Mouse (Mus musculus) gastrocnemius, postnatal 14 days (tissue): Measurements from ENCODE around the gene Zfp428. TPM values are rescaled to one million over a fixed set of nuclear protein-coding genes. Genes with fewer than 3 reads are reported as not detected.

Source experiments
- DNase-seq: peaks from one replicate; pipeline ENCODE4 v3.0.0; 2021; ENCODE audit warnings: mixed read lengths
- intact Hi-C: fragments of 180-260 bp; cut with DNase I; formaldehyde crosslinking; loops from one replicate; pipeline ENCODE4 v1.15.1; 2025; ENCODE audit warnings: low total_unique reads
- total RNA-seq, 2 experiments: library from RNA; stranded (reverse); gene quantifications; 2 replicates each; pipeline ENCODE4 v1.2.3; 2021

The Zfp428 gene
- total RNA-seq, 2 experiments from 2014 or later = 6.4 to 8.3 TPM

- intact Hi-C loops = no loop called here
- DNase-seq = no peak
Observed at GRCm38 (mm10) chr7:24538154-24538553, 31.3 kb downstream of the Zfp428 start.

GRCm38 (mm10) chr7:24538701-24539100 is 31.9 kb downstream of the Zfp428 start:
- no peak for DNase-seq
- intact Hi-C loops = no loop called here

DNA sequence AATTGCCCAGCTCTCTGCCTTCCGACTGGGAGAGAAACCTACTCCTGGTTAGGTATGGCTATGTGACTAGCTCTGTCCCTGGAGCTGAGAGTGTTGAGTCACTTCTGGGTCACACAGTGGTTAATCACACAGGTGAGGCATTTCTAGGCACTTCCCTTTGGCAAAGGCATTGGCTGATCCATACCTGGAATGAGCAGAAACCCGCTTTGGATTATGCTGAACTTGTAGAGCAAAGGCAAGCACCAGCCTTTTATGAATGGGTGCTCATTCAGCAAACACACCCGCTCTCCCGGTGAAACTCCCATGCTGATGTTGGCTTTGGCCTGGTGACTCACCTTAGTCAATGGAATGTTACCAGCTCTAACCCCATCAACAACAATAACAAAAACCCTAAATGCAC is 32.9 kb downstream of the Zfp428 start:
- DNase-seq = no peak
- intact Hi-C loops = no loop called here

GRCm38 (mm10) chr7:24544506-24544905 is 37.7 kb downstream of the Zfp428 start:
- DNase-seq = no peak
- intact Hi-C loops = no loop called here

DNA sequence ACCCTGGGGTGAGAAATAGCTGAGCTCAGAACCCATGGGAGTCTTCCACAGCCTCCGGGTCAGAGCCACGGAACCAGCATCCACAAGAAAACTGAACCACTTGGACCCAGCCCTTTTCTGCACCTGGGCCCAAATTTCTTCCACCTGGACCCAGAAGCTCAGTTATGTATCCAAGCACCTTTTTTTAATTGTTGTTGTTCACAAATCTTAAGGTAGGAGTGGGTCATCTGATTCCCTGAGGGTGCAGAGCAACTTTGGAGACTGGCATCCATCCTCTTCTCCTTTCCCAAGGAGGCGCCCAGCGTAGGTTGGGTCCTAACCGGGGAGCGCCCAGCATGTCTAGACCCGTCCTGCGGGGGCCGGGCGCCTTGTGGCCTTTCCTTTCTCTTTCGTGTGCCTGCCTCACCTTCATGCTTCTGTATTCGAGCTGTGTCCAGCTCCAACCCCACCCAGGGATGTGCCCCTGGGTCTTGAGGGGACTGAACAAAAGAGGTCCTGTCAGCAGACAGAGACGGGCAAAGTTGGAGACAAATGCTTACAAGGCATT is 39.3 kb downstream of the Zfp428 start, which contains the start of the genes Pinlyp and Xrcc1:
Pinlyp (minus strand) TSS at position 51 of the 547 bp plus-strand sequence.
Xrcc1 (plus strand) TSS at position 222 of the 547 bp plus-strand sequence.
- DNase-seq = no peak
- intact Hi-C loops = no loop called here

GRCm38 (mm10) chr7:24546634-24547389 is 40.0 kb downstream of the Zfp428 start:
- intact Hi-C loops = no loop called here
- peak; percentile 100 for DNase-seq

- intact Hi-C loops = no loop called here
- DNase-seq = no peak
Observed at GRCm38 (mm10) chr7:24547534-24548036, 40.8 kb downstream of the Zfp428 start.

- intact Hi-C loops = no loop called here
- no peak for DNase-seq
Observed at GRCm38 (mm10) chr7:24551985-24552759, 45.4 kb downstream of the Zfp428 start.

- no peak for DNase-seq
- intact Hi-C loops = no loop called here
Observed at GRCm38 (mm10) chr7:24555786-24556185, 49.0 kb downstream of the Zfp428 start.

DNA sequence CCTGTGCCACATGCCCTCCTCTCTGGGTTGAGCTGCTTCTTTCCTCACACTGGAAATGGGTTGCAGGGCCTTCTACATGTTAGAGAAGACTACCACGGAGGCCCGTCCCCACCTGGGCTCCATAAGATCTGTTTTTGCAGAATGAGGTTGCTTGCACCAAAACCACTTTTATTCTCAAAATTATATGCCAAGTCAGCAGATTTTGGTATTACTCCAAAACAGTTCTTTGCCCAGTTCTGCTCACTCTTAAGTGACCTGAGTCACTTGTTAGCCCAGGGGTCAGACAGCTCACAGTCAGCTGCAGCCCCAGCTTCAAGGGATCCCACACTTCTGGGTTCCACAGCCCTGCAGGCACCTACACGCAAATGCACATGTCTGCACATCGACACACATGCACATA is 54.6 kb downstream of the Zfp428 start:
- intact Hi-C loops = loop anchor here (10.0 kb wide), 2 partner anchors 47 to 87 kb away; partner anchors contain the start of gene AC161166.1
- DNase-seq = no peak

GRCm38 (mm10) chr7:24563191-24563836 is 56.5 kb downstream of the Zfp428 start:
- intact Hi-C loops = loop anchor here (10.0 kb wide), 2 partner anchors 49 to 89 kb away; partner anchors contain the start of gene AC161166.1
- DNase-seq = no peak

DNA sequence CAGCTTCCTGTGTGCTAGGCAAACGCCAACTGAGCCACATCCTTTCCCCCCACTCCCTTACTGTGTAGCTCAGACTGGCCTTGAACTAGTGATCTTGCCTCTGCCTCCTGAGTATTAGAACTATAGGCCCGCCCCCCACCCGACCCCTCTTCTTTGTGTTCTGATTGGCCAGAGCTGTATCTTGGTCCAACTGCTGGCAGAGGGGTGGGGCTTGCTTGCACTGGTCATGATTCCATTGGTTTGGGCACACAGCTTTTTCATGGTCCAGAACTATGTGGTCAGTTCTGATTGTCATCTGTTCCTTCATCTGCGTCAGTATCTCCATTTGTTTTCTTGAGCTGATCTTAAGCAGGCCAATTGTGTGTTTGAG is 57.0 kb downstream of the Zfp428 start:
- intact Hi-C loops = loop anchor here (10.0 kb wide), 2 partner anchors 49 to 89 kb away; partner anchors contain the start of gene AC161166.1
- no peak for DNase-seq

- intact Hi-C loops = loop anchor here (10.0 kb wide), 2 partner anchors 50 to 90 kb away; partner anchors contain the start of gene AC161166.1
- peak; percentile 73 for DNase-seq
Observed at GRCm38 (mm10) chr7:24564607-24565265, 57.9 kb downstream of the Zfp428 start.

Other genes with a start within 250 kb of the Zfp428 start
- 1 to 10 TPM; 3.0 to 3.7 TPM for gene Zfp93, start 236.6 kb upstream of the Zfp428 start, total RNA-seq
- gene Zfp61, start 205.8 kb upstream of the Zfp428 start, total RNA-seq = 1 to 10 TPM; 2.6 to 3.8 TPM
- 1 to 10 TPM; 1.7 to 2.4 TPM for gene Zfp94, start 190.3 kb upstream of the Zfp428 start, total RNA-seq
- gene Tescl, start 173.1 kb upstream of the Zfp428 start, total RNA-seq = not detected
- gene Lypd5, start 157.8 kb upstream of the Zfp428 start, total RNA-seq = not detected
- gene Kcnn4, start 136.7 kb upstream of the Zfp428 start, total RNA-seq = under 1 TPM; 0.29 to 0.33 TPM
- 1 to 10 TPM; 9.2 to 9.5 TPM for gene Smg9, start 107.4 kb upstream of the Zfp428 start, total RNA-seq
- gene Irgc1, start 54.7 kb upstream of the Zfp428 start, total RNA-seq = under 1 TPM in 1 of 2 experiments, not detected in 1; 0.12 TPM
- gene Plaur, start 44.5 kb upstream of the Zfp428 start, total RNA-seq = 1 to 10 TPM in 1 of 2 experiments, under 1 TPM in 1; 0.84 to 1.2 TPM
- gene Cadm4, start 25.0 kb upstream of the Zfp428 start, total RNA-seq = 10 to 100 TPM in 1 of 2 experiments, 1 to 10 TPM in 1; 5.3 to 17.7 TPM
- not detected for gene AC161166.1, start 5.4 kb downstream of the Zfp428 start, total RNA-seq
- 10 to 100 TPM; 10.5 to 12.8 TPM for gene Irgq, start 23.7 kb downstream of the Zfp428 start, total RNA-seq
- not detected for gene Pinlyp, start 39.1 kb downstream of the Zfp428 start, total RNA-seq
- gene Xrcc1, start 39.3 kb downstream of the Zfp428 start, total RNA-seq = 10 to 100 TPM; 16.5 to 18.5 TPM
- 10 to 100 TPM; 12.0 to 15.3 TPM for gene Ethe1, start 80.5 kb downstream of the Zfp428 start, total RNA-seq
- under 1 TPM; 0.38 to 0.45 TPM for gene Zfp575, start 80.6 kb downstream of the Zfp428 start, total RNA-seq
- gene Phldb3, start 103.8 kb downstream of the Zfp428 start, total RNA-seq = under 1 TPM; 0.59 to 0.66 TPM
- gene Lypd3, start 129.5 kb downstream of the Zfp428 start, total RNA-seq = not detected
- not detected for gene Tex101, start 169.7 kb downstream of the Zfp428 start, total RNA-seq
- not detected for gene BC049730, start 202.2 kb downstream of the Zfp428 start, total RNA-seq
- gene Gm4763, start 219.9 kb downstream of the Zfp428 start, total RNA-seq = not detected